18 mouse cellular contexts compared by ENCODE assay signal in genomic region chr15:7240950-7241349, GRCm38 (mm10).
DNase-seq lines count a peak whose midpoint lies in the region; ATAC-seq lines count a peak whose summit lies in the region.
"Had no signal": no experiment of that assay in that cellular context is flagged by ENCODE, and none has a peak within 500 bp of the region (broad histone marks: within the 10 kb centered on the region; RNA-seq: fewer than 3 reads in every experiment).

No protein-coding gene starts in this region.

- peak; percentile 73 for ATAC-seq in frontal cortex, adult (ENCODE audit: low TSS enrichment)
- ATAC-seq: midbrain, embryonic 15.5 days had no signal

- intact Hi-C loops in left cerebral cortex, postnatal 25 days (cut with DNase I) = loop anchor here (5.0 kb wide), 1 partner anchor 201 kb away; no protein-coding TSS in a partner anchor

- no peak for DNase-seq in frontal cortex, postnatal 25 days (ENCODE audit: low spot score in 2 of 2)
- peak; percentile 26 to 69 for DNase-seq in left cerebral cortex, postnatal 25 days (ENCODE audit: low spot score in 2 of 2)
- no peak for DNase-seq in left cerebral cortex, adult 11 months (ENCODE audit: low spot score)
- peak; percentile 46 to 55 for DNase-seq in right cerebral cortex, postnatal 10 days (ENCODE audit: low spot score in 2 of 2)
- DNase-seq in right cerebral cortex, postnatal 4 days = no peak
- DNase-seq in telencephalon, adult 2 months (ENCODE audit: low read depth, low spot score) = peak; percentile 23
- DNase-seq in testis, postnatal 10 days (ENCODE audit: low spot score) = no peak
- DNase-seq: adrenal gland, postnatal 36 days; cerebellum, adult 18-20 months; cerebellum, postnatal 36 days; gastrocnemius, adult 2 months; heart, postnatal 14 days; kidney, adult 9 months; kidney, postnatal 25 days; lung, postnatal 14 days; thymus, postnatal 25 days had no signal

Comparison
In these comparisons a context has a peak if more than half of its experiments do, and no peak if none do; other contexts are left out.
1. DNase-seq: peak in left cerebral cortex, postnatal 25 days (2 of 2), right cerebral cortex, postnatal 10 days (2 of 2) and telencephalon, adult 2 months (single experiment); none in frontal cortex, postnatal 25 days (0 of 2), left cerebral cortex, adult 11 months (single experiment), right cerebral cortex, postnatal 4 days (single experiment) and testis, postnatal 10 days (single experiment).